Comparison of ENCODE assay signal across 8 mouse cellular contexts in genomic region chr13:25115429-25115881, GRCm38 (mm10). TPM values are rescaled to one million over a fixed set of nuclear protein-coding genes. Genes with fewer than 3 reads are reported as not detected.
DNase-seq lines count a peak whose midpoint lies in the region; ATAC-seq and TF ChIP-seq lines count a peak whose summit lies in the region.

No protein-coding gene starts in this region.

- 0 out of 2 replicates have a peak, but pooled peaks have one; percentile 6 for TF ChIP-seq POLR2A in cortical plate, adult 2 months (IDR thresholded peaks at IDR 0.05; ENCODE audit: extremely low read depth, insufficient read depth, low read length)

- no peak overlapping the region for H3K27ac ChIP-seq in cortical plate, adult 2 months (ENCODE audit: insufficient read depth, low read length)
- peak overlapping the region; percentile 83 for H3K27ac ChIP-seq in heart, embryonic 10.5 days
- peak overlapping the region; percentile 68; the same call in 1 of the 2 replicates for H3K27ac ChIP-seq in limb, embryonic 10.5 days
- H3K27ac ChIP-seq in midbrain, embryonic 14.5 days (replicated peaks; ENCODE audit: low read depth, low read length), result peak overlapping the region; percentile 14; the same call in 1 of the 2 replicates

- no peaks in the 10 kb centered on the region for H3K4me1 ChIP-seq in cortical plate, adult 2 months (ENCODE audit: control insufficient read depth, insufficient read depth, low read length)
- peaks cover 4% of the 10 kb centered on the region for H3K4me1 ChIP-seq in heart, embryonic 10.5 days
- H3K4me1 ChIP-seq in limb, embryonic 10.5 days, result peaks cover 9% of the 10 kb centered on the region
- no peaks in the 10 kb centered on the region for H3K4me1 ChIP-seq in midbrain, embryonic 14.5 days (ENCODE audit: control insufficient read depth, insufficient read depth, low read length)

- H3K4me3 ChIP-seq in cortical plate, adult 2 months (ENCODE audit: insufficient read depth, low read length), result peak overlapping the region; percentile 20
- peak overlapping the region; percentile 62 for H3K4me3 ChIP-seq in heart, embryonic 10.5 days
- peak overlapping the region; percentile 44 for H3K4me3 ChIP-seq in limb, embryonic 10.5 days
- peak overlapping the region; percentile 31 for H3K4me3 ChIP-seq in midbrain, embryonic 14.5 days (replicated peaks; ENCODE audit: low read depth, low read length)

- H3K9me3 ChIP-seq in heart, embryonic 10.5 days, result no peaks in the 10 kb centered on the region
- H3K9me3 ChIP-seq in limb, embryonic 10.5 days (replicated peaks), result no peaks in the 10 kb centered on the region
- no peaks in the 10 kb centered on the region for H3K9me3 ChIP-seq in midbrain, embryonic 14.5 days (ENCODE audit: control insufficient read depth, low read length)

- ATAC-seq in midbrain, embryonic 14.5 days (ENCODE audit: low FRiP score, low TSS enrichment), result peak; percentile 81

- DNase-seq in gastrocnemius, postnatal 10 days, result peak; percentile 7
- DNase-seq in gastrocnemius, postnatal 25 days, result no peak
- DNase-seq in heart, embryonic 10.5 days (ENCODE audit: low spot score), result no peak
- DNase-seq in kidney, adult 9 months, result peak; percentile 95
- peak; percentile 37 for DNase-seq in limb, embryonic 10.5 days (ENCODE audit: low spot score)
- DNase-seq in midbrain, embryonic 14.5 days, result peak; percentile 63
- DNase-seq in telencephalon, adult 2 months (ENCODE audit: low read depth, low spot score), result peak; percentile 64

- WGBS in heart, embryonic 10.5 days, result 32% methylated on average over 12 of the region's 12 CpGs
- 29% methylated on average over 12 of the region's 12 CpGs for WGBS in limb, embryonic 10.5 days
- WGBS in midbrain, embryonic 14.5 days, result 29% methylated on average over 12 of the region's 12 CpGs

- TF ChIP-seq CTCF in cortical plate, adult 2 months (IDR thresholded peaks at IDR 0.05; ENCODE audit: extremely low read depth, insufficient read depth, low read length), result no peak

- H3K27me3 ChIP-seq in heart, embryonic 10.5 days (ENCODE audit: insufficient read depth, poor library complexity, severe bottlenecking), result no peaks in the 10 kb centered on the region
- H3K27me3 ChIP-seq in limb, embryonic 10.5 days (ENCODE audit: low read depth, poor library complexity, severe bottlenecking), result 0 out of 2 replicates have a peak, but pooled peaks cover 6% of the 10 kb centered on the region
- no peaks in the 10 kb centered on the region for H3K27me3 ChIP-seq in midbrain, embryonic 14.5 days (ENCODE audit: control insufficient read depth, insufficient read depth, low read length)

- H3K36me3 ChIP-seq in heart, embryonic 10.5 days, result no peaks in the 10 kb centered on the region
- H3K36me3 ChIP-seq in limb, embryonic 10.5 days, result no peaks in the 10 kb centered on the region
- H3K36me3 ChIP-seq in midbrain, embryonic 14.5 days (ENCODE audit: control insufficient read depth, insufficient read depth, low read length), result no peaks in the 10 kb centered on the region

- peak overlapping the region; percentile 61 for H3K4me2 ChIP-seq in midbrain, embryonic 14.5 days (ENCODE audit: low read length)

- H3K9ac ChIP-seq in midbrain, embryonic 14.5 days (replicated peaks; ENCODE audit: low read length), result peak overlapping the region; percentile 36; the same call in 1 of the 2 replicates

RNA-seq across cellular contexts. Expression of gene Dcdc2a, which starts 59.7 kb away (rescaled TPM):
- total RNA-seq in gastrocnemius, postnatal 10 days (2021), result under 1 TPM; 0.07 to 0.14 TPM
- total RNA-seq in gastrocnemius, postnatal 25 days (2021), result not detected
- polyA plus RNA-seq in cortical plate, adult 2 months (2012; rRNA removed), result 8.3 and 12.9 TPM in 2 replicates
- 0.75 and 0.83 TPM in 2 replicates for polyA plus RNA-seq in heart, embryonic 10.5 days (2016; fragmentation: Nextera tagmentation; extraction: Ambion mirVana)
- 0.73 and 1.3 TPM in 2 replicates for polyA plus RNA-seq in limb, embryonic 10.5 days (2016; fragmentation: Nextera tagmentation; extraction: Ambion mirVana)
- polyA plus RNA-seq in midbrain, embryonic 14.5 days (2014; fragmentation: Nextera tagmentation; extraction: Ambion mirVana), result 4.3 and 5.1 TPM in 2 replicates

Comparison
In these comparisons a context has a peak if more than half of its experiments do, and no peak if none do; other contexts are left out.
1. DNase-seq: peak in gastrocnemius, postnatal 10 days (single experiment), kidney, adult 9 months (single experiment), limb, embryonic 10.5 days (single experiment), midbrain, embryonic 14.5 days (single experiment) and telencephalon, adult 2 months (single experiment); none in gastrocnemius, postnatal 25 days (single experiment) and heart, embryonic 10.5 days (single experiment).
2. Peak in every context shown above with its lines, with median percentiles within 50 percentile points of each other: H3K4me3 ChIP-seq.